8 mouse cellular contexts compared by ENCODE assay signal in genomic region chr7:110614133-110615063, GRCm38 (mm10). TPM values are rescaled to one million over a fixed set of nuclear protein-coding genes. Genes with fewer than 3 reads are reported as not detected.
DNase-seq lines count a peak whose midpoint lies in the region; ATAC-seq and TF ChIP-seq lines count a peak whose summit lies in the region.

Gene Sbf2, minus strand, starts transcription at chr7:110614922.

- peak; percentile 90 for DNase-seq in heart, adult 8-10 months (ENCODE audit: low spot score)
- peak; percentile 89 for DNase-seq in kidney, adult 9 months

- no peaks in the 10 kb centered on the region for H3K36me3 ChIP-seq in erythroblast, embryonic 14.5 days (ENCODE audit: control insufficient read depth)
- H3K36me3 ChIP-seq in embryonic facial prominence, embryonic 12.5 days, result no peaks in the 10 kb centered on the region
- no peaks in the 10 kb centered on the region for H3K36me3 ChIP-seq in limb, embryonic 15.5 days
- H3K36me3 ChIP-seq in myocyte (ENCODE audit: control insufficient read depth, insufficient read depth), result no peaks in the 10 kb centered on the region
- H3K36me3 ChIP-seq in stomach, embryonic 15.5 days, result no peaks in the 10 kb centered on the region

- TF ChIP-seq POLR2A in myocyte (IDR thresholded peaks at IDR 0.05; ENCODE audit: insufficient read length, low read depth), result peak; percentile 75

- H3ac ChIP-seq in myocyte (ENCODE audit: control insufficient read depth, insufficient read length), result peak within 1 kb of the TSS; percentile 94

- H3K27ac ChIP-seq in embryonic facial prominence, embryonic 12.5 days, result peak within 1 kb of the TSS; percentile 96
- peak within 1 kb of the TSS; percentile 98 for H3K27ac ChIP-seq in limb, embryonic 15.5 days
- H3K27ac ChIP-seq in stomach, embryonic 15.5 days, result peak within 1 kb of the TSS; percentile 99

- H3K79me2 ChIP-seq in myocyte (ENCODE audit: control insufficient read depth, insufficient read depth), result peaks cover 27% of the 10 kb centered on the region

- peak within 1 kb of the TSS; percentile 90 for H3K9ac ChIP-seq in embryonic facial prominence, embryonic 12.5 days
- H3K9ac ChIP-seq in limb, embryonic 15.5 days, result peak within 1 kb of the TSS; percentile 85
- H3K9ac ChIP-seq in stomach, embryonic 15.5 days, result peak within 1 kb of the TSS; percentile 82

- peak within 1 kb of the TSS; percentile 68 for H3K4me2 ChIP-seq in embryonic facial prominence, embryonic 12.5 days (replicated peaks)
- H3K4me2 ChIP-seq in limb, embryonic 15.5 days, result peak within 1 kb of the TSS; percentile 85
- H3K4me2 ChIP-seq in myocyte (ENCODE audit: low read depth), result peak within 1 kb of the TSS; percentile 82
- peak within 1 kb of the TSS; percentile 80 for H3K4me2 ChIP-seq in stomach, embryonic 15.5 days

- no peak for ATAC-seq in erythroblast, adult 5-6 weeks (replicated peaks; ENCODE audit: low FRiP score, poor library complexity, severe bottlenecking)
- peak; percentile 92 for ATAC-seq in embryonic facial prominence, embryonic 12.5 days (ENCODE audit: insufficient number of reproducible peaks, insufficient read depth, low FRiP score, low TSS enrichment)
- peak; percentile 82 for ATAC-seq in limb, embryonic 15.5 days (ENCODE audit: insufficient number of reproducible peaks, low FRiP score, low TSS enrichment, low read depth)
- ATAC-seq in stomach, embryonic 15.5 days (ENCODE audit: insufficient read depth, low FRiP score, low read depth), result peak; percentile 93

- peaks cover 83% of the 10 kb centered on the region for H3K27me3 ChIP-seq in erythroblast, embryonic 14.5 days (ENCODE audit: control insufficient read depth)
- peaks cover 4% of the 10 kb centered on the region; the same call in 1 of the 2 replicates for H3K27me3 ChIP-seq in embryonic facial prominence, embryonic 12.5 days
- H3K27me3 ChIP-seq in limb, embryonic 15.5 days, result no peaks in the 10 kb centered on the region
- H3K27me3 ChIP-seq in myocyte (ENCODE audit: control insufficient read depth, insufficient read depth, insufficient read length), result no peaks in the 10 kb centered on the region
- H3K27me3 ChIP-seq in stomach, embryonic 15.5 days (replicated peaks), result no peaks in the 10 kb centered on the region

- H3K9me3 ChIP-seq in erythroblast, embryonic 14.5 days (ENCODE audit: control insufficient read depth, low read length), result peaks cover 3% of the 10 kb centered on the region; the same call in 1 of the 2 replicates
- H3K9me3 ChIP-seq in embryonic facial prominence, embryonic 12.5 days, result no peaks in the 10 kb centered on the region
- no peaks in the 10 kb centered on the region for H3K9me3 ChIP-seq in limb, embryonic 15.5 days
- no peaks in the 10 kb centered on the region for H3K9me3 ChIP-seq in stomach, embryonic 15.5 days

- H3K4me1 ChIP-seq in erythroblast, embryonic 14.5 days (ENCODE audit: control insufficient read depth), result peaks cover 6% of the 10 kb centered on the region
- H3K4me1 ChIP-seq in embryonic facial prominence, embryonic 12.5 days, result peaks cover 9% of the 10 kb centered on the region
- peaks cover 13% of the 10 kb centered on the region for H3K4me1 ChIP-seq in limb, embryonic 15.5 days
- H3K4me1 ChIP-seq in stomach, embryonic 15.5 days, result peaks cover 18% of the 10 kb centered on the region

- WGBS in embryonic facial prominence, embryonic 12.5 days, result under 1% methylated on average over 99 of the region's 127 CpGs
- WGBS in limb, embryonic 15.5 days, result under 1% methylated on average over 112 of the region's 127 CpGs
- under 1% methylated on average over 112 of the region's 127 CpGs for WGBS in stomach, embryonic 15.5 days

- H3K4me3 ChIP-seq in erythroblast, embryonic 14.5 days (replicated peaks), result peak within 1 kb of the TSS; percentile 54
- H3K4me3 ChIP-seq in embryonic facial prominence, embryonic 12.5 days, result peak within 1 kb of the TSS; percentile 86
- H3K4me3 ChIP-seq in limb, embryonic 15.5 days, result peak within 1 kb of the TSS; percentile 87
- peak within 1 kb of the TSS; percentile 38 for H3K4me3 ChIP-seq in myocyte
- H3K4me3 ChIP-seq in stomach, embryonic 15.5 days (replicated peaks), result peak within 1 kb of the TSS; percentile 87

TF ChIP-seq in myocyte, 11 proteins besides CTCF, POLR2A, EP300 and RAD21:
- TF ChIP-seq POLR2AphosphoS2 (IDR thresholded peaks at IDR 0.05; ENCODE audit: insufficient read length, low read depth) (peak; percentile 79), REST (IDR thresholded peaks at IDR 0.05; ENCODE audit: insufficient read depth, insufficient read length) (no peak), TCF12 (IDR thresholded peaks at IDR 0.05; ENCODE audit: insufficient read depth, poor library complexity, severe bottlenecking) (no peak), E2F4 (IDR thresholded peaks at IDR 0.05; ENCODE audit: insufficient read depth) (no peak), USF1 (IDR thresholded peaks at IDR 0.05; ENCODE audit: low read depth) (no peak), MYOG (IDR thresholded peaks at IDR 0.05; ENCODE audit: control insufficient read depth in 1 of 3, insufficient read depth in 1 of 3, insufficient read length in 2 of 3, low read depth in 2 of 3) (peak in 1 of 3 experiments; percentile 31), MYOD1 (IDR thresholded peaks at IDR 0.05; ENCODE audit: control insufficient read depth in 1 of 3, insufficient read length in 2 of 3, low read depth in 2 of 3) (peak in 1 of 3 experiments; percentile 31), CEBPB (IDR thresholded peaks at IDR 0.05; ENCODE audit: insufficient read depth, poor library complexity, severe bottlenecking) (no peak), TCF3 (IDR thresholded peaks at IDR 0.05; ENCODE audit: insufficient read length, low read depth) (no peak), MAX (IDR thresholded peaks at IDR 0.05; ENCODE audit: low read depth) (no peak), SRF (IDR thresholded peaks at IDR 0.05; ENCODE audit: control insufficient read depth, insufficient read length, low read depth) (peak; percentile 33)

RNA-seq across cellular contexts. Expression of gene Sbf2, which starts in this region (rescaled TPM):
- 0.05 TPM in 1 of 2 replicates, not detected in the other for polyA plus RNA-seq in erythroblast, embryonic 14.5 days (2012)
- total RNA-seq in erythroblast, adult 5-6 weeks (2015; ENCODE audit: low replicate concordance), result 2.1 and 2.3 TPM in 2 replicates
- 1.8 and 3.9 TPM in 2 replicates for total RNA-seq in erythroblast, adult 5-6 weeks (2017; ENCODE audit: low replicate concordance)
- 34.6 and 35.2 TPM in 2 replicates for polyA plus RNA-seq in embryonic facial prominence, embryonic 12.5 days (2016; fragmentation: Nextera tagmentation; extraction: Ambion mirVana)
- 10 to 100 TPM; 36.1 to 45.7 (median 40.7) TPM for total RNA-seq in heart, adult 8-10 months (2022)
- 26.2 and 29.2 TPM in 2 replicates for polyA plus RNA-seq in limb, embryonic 15.5 days (2015; fragmentation: Nextera tagmentation; extraction: Ambion mirVana)
- 11.3 TPM for polyA plus RNA-seq in myocyte (2012; fragmentation: generic; extraction: Trizol)
- polyA plus RNA-seq in stomach, embryonic 15.5 days (2015; fragmentation: Nextera tagmentation; extraction: Ambion mirVana), result 29.2 and 32.6 TPM in 2 replicates

Comparison
In these comparisons a context has a peak if more than half of its experiments do, and no peak if none do; other contexts are left out.
1. RNA of gene Sbf2 (total RNA-seq): 36.1 to 45.7 TPM in heart, adult 8-10 months; 1.8 to 3.9 TPM in erythroblast, adult 5-6 weeks; every median in the first group is over 4 times any median in the second.
2. RNA of gene Sbf2 (polyA plus RNA-seq): 34.6 to 35.2 TPM in embryonic facial prominence, embryonic 12.5 days, 29.2 to 32.6 TPM in stomach, embryonic 15.5 days, 26.2 to 29.2 TPM in limb, embryonic 15.5 days and 11.3 TPM in myocyte (single experiment); 0.05 TPM in erythroblast, embryonic 14.5 days; every median in the first group is over 10 times any median in the second.
3. Peak in every context shown above with its lines, with median percentiles within 50 percentile points of each other: H3K4me3 ChIP-seq, H3K27ac ChIP-seq, H3K4me2 ChIP-seq and H3K9ac ChIP-seq.